Mouse (Mus musculus) spleen, embryonic (tissue): ENCODE measurements around the gene Ovgp1.
"Not testable (repeated sequence)": the region's sequence is repeated elsewhere in the genome, so short reads cannot be mapped to it uniquely, and the experiment has no call there.

ENCODE experiments used
- CTCF ChIA-PET: fragments of 350-600 bp; sonication (Branson Sonifier 250); formaldehyde crosslinking; loops from one replicate; lab custom pipeline; 2022; lab: Charles Lee

Gene Ovgp1

GRCm38 (mm10) chr3:105973411-105973810 lies at the start of gene Ovgp1:
Gene Ovgp1, plus strand, starts transcription at chr3:105973711.
- CTCF ChIA-PET = no interaction called here

GRCm38 (mm10) chr3:105924616-105925015 lies 48.9 kb upstream of the Ovgp1 start:
- CTCF ChIA-PET = no interaction called here

DNA sequence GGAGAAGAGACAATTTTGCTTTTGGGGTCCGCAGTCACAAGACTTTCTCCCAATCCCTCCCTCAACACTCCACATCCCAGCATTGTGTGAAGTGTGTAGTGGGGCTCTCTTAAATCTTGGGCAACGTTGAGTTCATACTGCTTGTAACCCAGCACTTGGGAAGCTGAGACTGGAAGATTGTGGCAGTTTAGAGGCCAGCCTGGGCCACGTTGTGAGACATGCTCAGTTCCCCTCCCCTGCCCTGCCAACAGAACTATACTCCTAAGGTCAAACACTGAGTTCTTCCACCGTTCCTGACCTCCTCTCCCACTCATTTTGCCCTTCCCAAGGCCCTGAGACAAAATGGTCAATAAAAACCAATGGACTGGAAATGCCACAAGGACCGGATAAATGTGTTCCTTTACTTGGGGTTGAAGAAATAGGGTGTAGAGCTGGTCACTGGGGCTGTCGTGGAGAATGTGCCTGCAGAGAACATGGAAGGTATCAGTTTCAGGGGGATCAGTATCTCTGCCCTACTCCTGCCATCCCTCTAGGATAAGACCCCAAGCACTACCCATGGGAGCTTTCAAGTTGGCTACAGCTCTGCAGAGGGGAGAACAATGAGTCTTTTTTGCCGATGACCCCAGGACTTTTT lies 45.8 kb upstream of the Ovgp1 start:
- CTCF ChIA-PET = interaction anchor here (1.4 kb wide), 1 partner anchor 28 kb away, joined by 3 read pairs; no protein-coding TSS in a partner anchor

DNA sequence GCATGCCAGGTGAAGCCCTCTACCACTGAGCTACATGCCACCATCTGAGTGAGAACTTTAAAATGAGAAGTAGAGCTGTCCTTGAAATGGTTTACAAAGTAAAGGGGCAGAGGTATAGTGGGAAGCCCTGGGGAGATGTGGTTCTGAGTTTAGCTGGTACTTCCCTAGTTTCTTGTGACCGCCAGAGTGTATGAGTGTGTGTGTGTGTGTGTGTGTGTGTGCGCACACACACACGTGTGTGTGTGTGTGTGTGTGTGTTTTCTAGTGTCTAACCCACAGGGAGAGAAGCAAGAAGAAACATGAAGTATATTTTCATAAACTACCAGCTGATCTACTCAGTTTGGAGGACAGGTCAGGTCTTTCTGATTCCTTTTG lies 45.3 kb upstream of the Ovgp1 start:
- CTCF ChIA-PET = interaction anchor here (0.6 to 1.4 kb wide), 3 partner anchors 28 to 538 kb away, joined by 3 to 4 read pairs (median 3); no protein-coding TSS in a partner anchor

- CTCF ChIA-PET = interaction anchor here (0.6 kb wide), 2 partner anchors 33 to 538 kb away, joined by 3 to 4 read pairs; no protein-coding TSS in a partner anchor
These were observed 44.7 kb upstream of the Ovgp1 start for GRCm38 (mm10) chr3:105928781-105929180.

DNA sequence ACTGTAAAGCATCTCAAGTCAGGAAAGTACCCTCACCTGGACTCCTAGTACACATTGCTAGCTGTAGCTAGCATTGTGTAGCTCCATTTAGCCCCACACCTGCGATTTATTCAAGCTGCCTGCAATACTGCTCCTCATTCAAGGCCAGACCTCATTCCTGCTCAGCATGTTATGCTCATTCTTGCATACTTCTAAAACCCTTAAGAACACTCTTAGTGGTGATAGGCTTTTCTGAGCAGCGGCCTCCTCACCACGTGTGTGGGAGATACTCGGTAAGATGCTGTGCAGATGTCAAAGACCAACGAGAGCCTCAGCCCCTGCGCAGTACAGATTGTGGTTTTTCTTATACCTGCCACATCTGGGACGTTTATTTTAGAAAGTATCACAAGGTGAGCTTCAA lies 43.7 kb upstream of the Ovgp1 start:
- CTCF ChIA-PET = no interaction called here

DNA sequence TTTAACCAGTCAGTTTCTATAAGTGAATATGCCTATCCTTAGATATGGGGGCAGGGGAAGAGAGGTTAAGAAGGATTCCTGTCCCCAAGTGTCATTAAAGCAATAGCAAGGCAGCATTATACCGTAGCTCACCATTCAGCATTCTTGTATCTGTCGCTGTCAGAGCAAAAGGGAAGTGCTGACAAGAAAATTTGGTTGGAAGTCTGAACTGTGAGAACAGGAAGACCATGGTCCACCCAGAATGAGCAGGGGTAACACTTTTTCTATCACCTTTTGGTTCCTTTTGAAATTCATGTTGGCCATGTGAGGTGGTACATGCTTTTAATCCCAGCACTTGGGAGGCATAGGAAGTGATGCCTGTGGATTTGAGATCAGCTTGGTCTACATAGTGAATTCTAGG lies 42.4 kb upstream of the Ovgp1 start:
- CTCF ChIA-PET = no interaction called here

DNA sequence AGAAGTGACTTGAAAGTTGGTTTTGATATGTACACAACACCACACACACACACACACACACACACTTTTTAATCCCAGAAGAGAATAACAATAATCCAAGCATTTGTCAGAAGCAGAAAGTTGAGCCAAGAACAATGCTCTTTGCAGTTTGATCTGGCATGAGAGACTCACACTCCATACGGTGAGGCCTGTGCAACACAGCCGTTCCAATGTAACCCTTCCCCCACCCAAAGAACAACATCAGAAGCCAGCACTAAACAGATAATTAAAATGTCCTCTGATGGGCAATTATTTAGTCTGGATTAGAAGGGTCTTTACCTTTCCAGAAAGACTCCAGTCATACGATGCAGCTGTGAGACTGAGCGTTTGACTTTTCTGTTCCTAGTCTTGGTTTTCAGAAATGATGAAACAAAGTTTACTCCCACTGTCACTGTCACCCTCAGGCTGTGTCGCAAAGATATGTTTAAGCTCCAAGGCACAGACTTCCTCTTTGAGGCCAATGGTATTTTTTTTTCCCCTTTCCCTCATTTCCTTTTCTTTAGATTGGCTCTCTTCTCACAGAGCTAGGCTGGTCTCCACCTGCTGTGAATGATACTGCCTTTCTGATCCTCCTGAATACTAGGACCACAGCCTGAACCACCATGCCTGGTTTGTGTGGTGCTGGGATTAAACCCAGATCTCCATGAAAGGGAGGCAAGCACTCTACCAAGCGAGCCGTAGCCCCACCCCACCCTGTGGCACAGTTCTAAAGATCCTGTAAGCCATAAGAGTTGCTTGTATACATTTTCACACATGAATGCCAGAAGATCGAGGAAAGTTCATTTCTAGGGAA lies 41.1 kb upstream of the Ovgp1 start, which contains the start of gene I830077J02Rik:
TSS of gene I830077J02Rik (minus strand) at position 425 of the 832 bp plus-strand sequence.
- CTCF ChIA-PET = interaction anchor here (0.6 to 1.1 kb wide), 2 partner anchors 40 to 224 kb away, joined by 3 to 5 read pairs; no protein-coding TSS in a partner anchor

GRCm38 (mm10) chr3:105933926-105934325 lies 39.6 kb upstream of the Ovgp1 start:
- CTCF ChIA-PET = no interaction called here

DNA sequence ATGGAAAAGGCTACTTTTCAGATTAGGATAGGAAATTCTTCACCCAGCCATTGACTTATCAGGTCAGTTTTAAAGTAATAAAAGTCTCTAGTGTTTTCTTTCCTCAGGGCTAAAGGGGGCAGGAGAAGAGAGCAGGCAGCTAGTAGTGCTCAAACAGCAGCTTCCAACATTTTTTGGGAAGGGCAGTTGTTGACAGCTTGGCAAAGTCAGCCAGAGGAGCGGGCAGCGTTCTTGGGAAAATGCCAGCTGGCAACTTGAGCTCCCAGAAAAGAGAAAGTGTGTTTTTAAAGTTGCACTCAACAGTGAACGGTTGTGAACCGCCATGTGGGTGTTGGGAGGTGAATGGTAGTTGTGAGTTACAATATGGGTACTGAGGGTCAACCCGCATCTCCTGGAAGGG lies 38.5 kb upstream of the Ovgp1 start:
- CTCF ChIA-PET = interaction anchor here (0.6 kb wide), 2 partner anchors 23 to 1777 kb away, joined by 5 to 8 read pairs; no protein-coding TSS in a partner anchor

DNA sequence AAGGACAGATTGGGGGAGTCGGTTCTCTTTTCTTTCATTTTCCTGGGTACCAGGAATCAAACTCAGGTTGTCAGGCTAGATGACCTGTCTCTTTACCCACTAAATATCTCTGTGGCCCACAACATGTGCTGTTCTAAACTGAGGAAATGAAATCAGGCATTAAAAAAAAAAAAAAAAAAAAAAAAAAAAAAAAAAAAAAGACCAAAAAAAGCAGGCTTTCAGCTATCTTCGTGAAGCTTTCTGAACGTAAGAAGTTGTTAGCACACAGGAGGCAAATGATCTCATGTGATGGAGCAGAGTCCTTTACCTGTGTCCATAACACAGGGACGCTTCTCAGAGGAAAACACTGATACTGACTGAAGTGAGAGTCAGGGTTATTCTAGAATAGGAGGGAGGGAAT lies 37.4 kb upstream of the Ovgp1 start:
- CTCF ChIA-PET = interaction anchor here (0.6 kb wide), 1 partner anchor 487 kb away, joined by 4 read pairs; no protein-coding TSS in a partner anchor

GRCm38 (mm10) chr3:105951348-105951747 lies 22.2 kb upstream of the Ovgp1 start:
- CTCF ChIA-PET = interaction anchor here (0.6 kb wide), 1 partner anchor 203 kb away, joined by 3 read pairs; no protein-coding TSS in a partner anchor

DNA sequence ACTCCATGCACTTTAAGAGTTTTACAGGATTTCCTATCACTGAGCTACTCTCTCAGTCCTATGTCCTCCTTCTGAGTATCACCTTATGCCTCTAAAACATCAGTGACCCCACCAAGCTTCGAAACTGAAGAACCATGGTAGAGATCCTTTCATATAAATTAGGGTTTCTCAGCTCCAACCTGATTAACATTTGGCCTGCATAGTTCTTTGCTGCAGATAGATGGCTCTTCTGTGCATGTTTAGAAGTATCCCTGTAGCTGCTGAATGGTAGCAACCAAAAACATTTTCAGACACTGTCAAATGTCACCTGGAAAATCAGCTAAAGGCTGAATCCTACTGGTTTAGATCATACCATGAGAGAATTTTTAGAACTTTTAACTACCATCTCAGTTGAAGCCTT lies 16.3 kb upstream of the Ovgp1 start:
- CTCF ChIA-PET = interaction anchor here (0.5 to 0.7 kb wide), 2 partner anchors 22 to 27 kb away, joined by 5 to 6 read pairs; no protein-coding TSS in a partner anchor

GRCm38 (mm10) chr3:105958204-105958603 lies 15.3 kb upstream of the Ovgp1 start:
- CTCF ChIA-PET = interaction anchor here (0.7 to 0.8 kb wide), 2 partner anchors 223 to 278 kb away, joined by 3 to 5 read pairs; no protein-coding TSS in a partner anchor

DNA sequence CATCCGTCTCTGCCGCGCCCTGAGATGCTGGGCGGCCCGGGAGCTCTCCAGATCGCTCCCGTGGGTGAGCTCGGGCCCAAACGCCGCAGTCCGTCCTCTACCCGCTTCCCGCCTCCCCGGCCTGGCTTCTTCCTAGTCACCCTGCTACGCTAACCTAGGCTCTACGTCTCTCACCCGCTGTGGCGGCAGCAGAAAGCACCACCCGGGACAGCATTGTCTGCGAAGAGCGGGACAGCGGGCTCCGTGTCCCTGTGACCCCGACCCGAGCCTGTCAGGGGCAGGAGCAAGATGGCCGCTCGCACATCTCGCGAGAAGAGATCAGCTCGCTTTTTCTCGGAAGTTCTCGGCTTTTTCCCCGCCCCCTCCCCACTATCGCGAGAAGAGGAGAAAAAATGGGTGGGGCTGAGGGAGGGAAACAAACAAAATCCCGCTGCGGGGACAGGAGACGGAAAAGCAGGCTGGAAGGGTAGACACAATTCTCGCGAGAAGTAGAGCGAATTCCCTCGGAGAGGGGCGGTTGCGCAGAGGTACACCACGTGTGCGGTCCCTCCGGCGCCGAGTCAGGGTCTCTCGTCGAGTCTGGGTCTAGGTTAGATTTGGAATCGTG lies 14.4 kb upstream of the Ovgp1 start, which contains the start of gene Wdr77:
TSS of gene Wdr77 (plus strand) at position 396 of the 607 bp plus-strand sequence.
- CTCF ChIA-PET = interaction anchor here (0.8 kb wide), 1 partner anchor 279 kb away, joined by 3 read pairs; no protein-coding TSS in a partner anchor

DNA sequence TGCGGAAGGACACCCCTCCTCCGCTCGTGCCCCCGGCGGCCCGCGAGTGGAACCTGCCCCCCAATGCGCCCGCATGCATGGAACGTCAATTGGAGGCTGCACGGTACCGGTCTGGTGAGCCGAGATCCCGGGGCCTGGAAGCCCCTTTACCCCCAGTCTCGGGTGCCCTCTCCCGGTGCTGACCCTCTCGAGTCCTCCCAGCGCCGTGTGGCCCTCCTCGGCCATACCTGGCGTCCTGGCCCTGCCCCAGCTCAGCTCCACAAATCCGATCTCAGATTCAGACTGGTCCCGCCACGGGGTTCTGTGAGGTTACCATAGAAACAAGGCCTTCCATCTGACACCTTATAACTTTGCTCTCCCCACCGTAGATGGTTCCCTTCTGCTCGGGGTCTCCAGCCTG lies 13.9 kb upstream of the Ovgp1 start:
- CTCF ChIA-PET = no interaction called here

GRCm38 (mm10) chr3:105959999-105960398 lies 13.5 kb upstream of the Ovgp1 start, which contains the start of gene Atp5f1:
Gene Atp5f1, minus strand, starts transcription at chr3:105960099.
- CTCF ChIA-PET = no interaction called here

DNA sequence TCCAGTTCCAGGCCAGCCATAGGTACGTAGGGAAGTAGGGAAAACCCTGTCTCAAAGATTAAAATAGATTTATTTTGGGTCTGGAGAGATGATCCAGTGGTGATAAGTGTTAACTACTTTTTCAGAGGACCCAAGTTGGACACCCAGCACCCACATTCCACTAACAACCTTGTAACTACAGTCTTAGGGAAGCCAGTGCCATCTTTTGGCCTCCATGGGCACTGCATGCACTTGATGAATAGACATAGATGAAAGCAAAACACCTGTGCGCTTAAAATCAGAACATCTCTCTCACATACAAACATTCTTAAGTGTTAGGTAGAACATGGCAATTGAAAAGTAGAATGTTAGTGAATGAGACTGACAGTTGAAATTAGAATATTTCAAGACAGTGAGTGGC lies 12.8 kb upstream of the Ovgp1 start:
- CTCF ChIA-PET = no interaction called here

DNA sequence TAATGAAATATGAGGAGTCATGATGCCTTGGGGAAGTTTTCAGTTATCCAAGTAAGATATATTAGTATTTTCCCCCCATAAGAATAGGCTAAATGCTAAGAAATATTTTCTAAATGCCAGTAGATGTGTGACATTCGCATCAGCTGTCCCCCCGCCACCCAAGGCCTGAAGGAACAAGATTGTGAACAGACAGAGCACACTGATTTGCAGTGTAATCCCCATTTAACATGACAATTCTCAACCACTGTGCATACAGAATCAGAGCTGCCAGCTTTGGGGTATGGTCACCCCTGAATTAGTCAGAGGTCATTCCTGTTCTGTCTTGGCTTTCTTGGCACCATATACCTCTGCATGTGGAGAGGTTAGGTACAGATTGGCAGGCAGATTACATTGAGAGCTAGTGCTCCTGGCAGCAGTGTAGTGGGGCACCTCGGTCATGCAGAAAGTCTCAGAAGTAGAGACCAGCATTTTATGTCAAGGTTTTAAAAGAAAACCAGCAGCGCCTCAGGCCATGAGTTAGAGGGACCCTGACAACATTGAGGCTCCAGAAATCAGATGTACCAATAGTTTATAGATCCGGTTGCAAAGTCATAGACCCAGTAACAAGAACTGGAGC lies 1.6 kb upstream of the Ovgp1 start:
- CTCF ChIA-PET = no interaction called here

DNA sequence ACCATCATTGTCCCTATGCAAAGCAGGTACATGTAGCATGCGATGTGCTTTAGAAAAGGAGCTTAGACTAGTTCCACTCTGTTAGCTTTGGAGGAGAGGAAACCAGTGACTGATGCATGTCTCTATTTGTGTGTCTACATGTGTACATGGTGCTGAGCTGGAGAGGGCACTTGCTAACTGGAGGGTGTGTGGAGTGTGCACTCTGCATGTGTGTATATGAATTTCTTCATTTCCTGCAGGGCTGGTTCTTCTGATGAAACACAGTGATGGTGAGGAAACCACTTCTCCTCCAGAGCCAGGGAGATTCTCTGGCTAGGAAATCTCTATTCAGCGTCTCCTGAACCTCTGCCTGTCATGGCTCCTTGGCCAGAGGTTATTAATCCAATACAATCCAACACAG lies 663 bp downstream of the Ovgp1 start:
- CTCF ChIA-PET = no interaction called here

GRCm38 (mm10) chr3:105989611-105990010 lies 16.1 kb downstream of the Ovgp1 start:
- CTCF ChIA-PET = not testable (repeated sequence)
